Mouse (Mus musculus) liver, embryonic 18 days (tissue): Measurements from ENCODE around the gene Gm10477. TPM values are rescaled to one million over a fixed set of nuclear protein-coding genes. Genes with fewer than 3 reads are reported as not detected.

ENCODE experiments used
- polyA plus RNA-seq: library from polyadenylated mRNA; depleted of rRNA; stranded (reverse); fragments of >200 nt; gene quantifications from 2 replicates; pipeline ENCODE4 v1.2.3, GENCODE M21; 2012; rRNA removed

The Gm10477 gene
- polyA plus RNA-seq: not detected in 2 replicates

GRCm38 (mm10) chrX:56524442-56524841, at the start of gene Gm10477:
TSS of gene Gm10477 (plus strand) at chrX:56524742.

GRCm38 (mm10) chrX:56549506-56549905, 25.0 kb downstream of the Gm10477 start, which contains the start of gene Gm648:
TSS of gene Gm648 (minus strand) at chrX:56549606.

Other genes starting within 250 kb of the Gm10477 start
- 0.61 and 0.66 TPM in 2 replicates for gene Zfp449, start 178.3 kb upstream of the Gm10477 start, polyA plus RNA-seq
- gene Smim10l2a, start 150.2 kb upstream of the Gm10477 start, polyA plus RNA-seq: 0.29 and 0.34 TPM in 2 replicates
- gene Gm2174, start 76.8 kb upstream of the Gm10477 start, polyA plus RNA-seq: not detected in 2 replicates
- gene Ints6l, start 69.9 kb upstream of the Gm10477 start, polyA plus RNA-seq: 47.0 and 53.6 TPM in 2 replicates
- not detected in 2 replicates for gene Gm648, start 24.9 kb downstream of the Gm10477 start, polyA plus RNA-seq
- 4.3 and 4.4 TPM in 2 replicates for gene Mmgt1, start 73.3 kb downstream of the Gm10477 start, polyA plus RNA-seq
- 3.2 and 3.6 TPM in 2 replicates for gene Slc9a6, start 85.0 kb downstream of the Gm10477 start, polyA plus RNA-seq
- 18.0 and 18.7 TPM in 2 replicates for gene Fhl1, start 207.0 kb downstream of the Gm10477 start, polyA plus RNA-seq